Mouse (Mus musculus) bone marrow macrophage, adult 2 months (primary cell): ENCODE measurements around the gene Ncoa4. TPM values are rescaled to one million over a fixed set of nuclear protein-coding genes. Genes with fewer than 3 reads are reported as not detected.
A peak's percentile ranks its signal among the peaks of the same experiment; 100 is the strongest.

Experiments used
- H3K27ac ChIP-seq: 2 replicates; pipeline ENCODE4 v1.5.1; 2012; ENCODE audit warnings: low read depth, low read length; ENCODE audit not compliant: insufficient read depth
- H3K4me1 ChIP-seq: 2 replicates; pipeline ENCODE4 v1.6.1; 2012; ENCODE audit warnings: low read length; ENCODE audit not compliant: control insufficient read depth, insufficient read depth
- H3K4me3 ChIP-seq: 2 replicates; pipeline ENCODE4 v1.5.1; 2012; ENCODE audit warnings: mild to moderate bottlenecking, low read length, moderate library complexity; ENCODE audit not compliant: insufficient read depth
- CTCF ChIP-seq: IDR thresholded peaks from 2 replicates; pipeline ENCODE4 v1.5.1; 2012; ENCODE audit warnings: low read depth, mild to moderate bottlenecking, low read length, moderate library complexity
- POLR2A ChIP-seq: IDR thresholded peaks from 2 replicates; pipeline ENCODE4 v1.6.1; 2012; ENCODE audit warnings: mild to moderate bottlenecking, low read depth, low read length, borderline replicate concordance
- polyA plus RNA-seq: library from polyadenylated mRNA; stranded (reverse); fragments of >200 nt; gene quantifications from 2 replicates; pipeline ENCODE4 v1.2.4, GENCODE M21; 2012; ENCODE audit not compliant: missing spikeins, insufficient read depth, insufficient read length

Gene Ncoa4
- polyA plus RNA-seq, 1 experiment: 209 TPM

GRCm38 (mm10) chr14:32201354-32201753 is 41.7 kb downstream of the Ncoa4 start:
- Histone ChIP-seq H3K27ac (peak overlapping the region; percentile 44), H3K4me3 (peak overlapping the region; percentile 70), H3K4me1 (0 out of 2 replicates have a peak, but pooled peaks cover 5% of the 10 kb centered on the region)
- TF ChIP-seq CTCF: no peak
- TF ChIP-seq POLR2A: no peak

GRCm38 (mm10) chr14:32201791-32202451 is 42.3 kb downstream of the Ncoa4 start, which contains the start of the genes Timm23 and Parg:
Timm23 (minus strand) TSS chr14:32201898.
Parg (plus strand) TSS chr14:32201949.
- Histone ChIP-seq H3K4me1 (0 out of 2 replicates have a peak, but pooled peaks cover 5% of the 10 kb centered on the region), H3K27ac (peak within 1 kb of the TSS; percentile 64), H3K4me3 (peak within 1 kb of the TSS; percentile 70)
- TF ChIP-seq POLR2A: no peak
- TF ChIP-seq CTCF: no peak

GRCm38 (mm10) chr14:32226601-32227000 is 66.9 kb downstream of the Ncoa4 start:
- H3K27ac ChIP-seq: no peak overlapping the region
- TF ChIP-seq CTCF: no peak
- no peak for TF ChIP-seq POLR2A
- no peaks in the 10 kb centered on the region for H3K4me1 ChIP-seq
- no peak overlapping the region for H3K4me3 ChIP-seq

GRCm38 (mm10) chr14:32228996-32229395 is 69.3 kb downstream of the Ncoa4 start:
- TF ChIP-seq CTCF (no peak), POLR2A (no peak)
- no peak overlapping the region for H3K4me3 ChIP-seq
- no peaks in the 10 kb centered on the region for H3K4me1 ChIP-seq
- H3K27ac ChIP-seq: no peak overlapping the region

Other genes with a start within 250 kb of the Ncoa4 start
- gene Galnt15, start 130.9 kb upstream of the Ncoa4 start, polyA plus RNA-seq: not detected in 2 replicates
- 8.0 and 12.9 TPM in 2 replicates for gene Oxnad1, start 74.5 kb upstream of the Ncoa4 start, polyA plus RNA-seq
- gene Dph3, start 74.1 kb upstream of the Ncoa4 start, polyA plus RNA-seq: 37.5 and 37.6 TPM in 2 replicates
- not detected in 2 replicates for gene Msmb, start 17.8 kb upstream of the Ncoa4 start, polyA plus RNA-seq
- gene Timm23, start 42.0 kb downstream of the Ncoa4 start, polyA plus RNA-seq: 35.2 and 40.5 TPM in 2 replicates
- gene Parg, start 42.1 kb downstream of the Ncoa4 start, polyA plus RNA-seq: 23.3 TPM in 2 replicates
- gene Ogdhl, start 162.2 kb downstream of the Ncoa4 start, polyA plus RNA-seq: not detected in 2 replicates
- not detected in 2 replicates for gene 1700024G13Rik, start 228.5 kb downstream of the Ncoa4 start, polyA plus RNA-seq